Mouse (Mus musculus) large intestine, adult 2 months (tissue): ENCODE data around the gene Zfp551. TPM values are rescaled to one million over a fixed set of nuclear protein-coding genes. Genes with fewer than 3 reads are reported as not detected.

Experiments used
- DNase-seq: peaks from one replicate; pipeline ENCODE4 v3.0.0-alpha.2; 2012; ENCODE audit warnings: low read depth, low spot score
- WGBS: fragments of 180-500 bp; shearing (Covaris S2); methylation state at CpG from one replicate; pipeline ENCODE4 v1.1.7; 2018; 5-methylcytosine and 5-hydroxymethylcytosine counted together
- polyA plus RNA-seq: library from polyadenylated mRNA; depleted of rRNA; stranded (reverse); fragments of >200 nt; gene quantifications from 2 replicates; pipeline ENCODE4 v1.2.3, GENCODE M21; 2012; rRNA removed

Gene Zfp551
- polyA plus RNA-seq: 0.26 and 0.51 TPM in 2 replicates

- under 1% methylated on average over 27 of the region's 27 CpGs for WGBS
- DNase-seq: peak; percentile 27
These were observed at the start of gene Zfp551 for GRCm38 (mm10) chr7:12422245-12422849. TSS of gene Zfp551 (minus strand) at chr7:12422751.

GRCm38 (mm10) chr7:12422855-12423254 lies 304 bp upstream of the Zfp551 start:
- WGBS: 55% methylated on average over 3 of the region's 3 CpGs
- DNase-seq: no peak

- 39% methylated on average over 5 of the region's 5 CpGs for WGBS
- DNase-seq: no peak
These were observed 810 bp downstream of the Zfp551 start for GRCm38 (mm10) chr7:12421741-12422140.

- no peak for DNase-seq
- 60% methylated on average over 1 of the region's 1 CpGs for WGBS
These were observed 53.4 kb downstream of the Zfp551 start, which contains the start of gene Vmn1r84 for GRCm38 (mm10) chr7:12369173-12369572. TSS of gene Vmn1r84 (minus strand) at chr7:12369273.

Other genes starting within 250 kb of the Zfp551 start
- not detected in 2 replicates for gene Vmn1r80, start 233.5 kb downstream of the Zfp551 start, polyA plus RNA-seq
- not detected in 2 replicates for gene Vmn1r81, start 154.5 kb downstream of the Zfp551 start, polyA plus RNA-seq
- not detected in 2 replicates for gene Vmn1r82, start 122.3 kb downstream of the Zfp551 start, polyA plus RNA-seq
- gene Vmn1r83, start 93.3 kb downstream of the Zfp551 start, polyA plus RNA-seq: not detected in 2 replicates
- gene Vmn1r84, start 53.5 kb downstream of the Zfp551 start, polyA plus RNA-seq: not detected in 2 replicates
- 1.5 and 1.8 TPM in 2 replicates for gene Zfp606, start 55.5 kb upstream of the Zfp551 start, polyA plus RNA-seq
- not detected in 2 replicates for gene 2900092C05Rik, start 89.8 kb upstream of the Zfp551 start, polyA plus RNA-seq
- not detected in 2 replicates for gene Vmn2r53, start 186.0 kb upstream of the Zfp551 start, polyA plus RNA-seq
- gene Vmn2r54, start 217.6 kb upstream of the Zfp551 start, polyA plus RNA-seq: not detected in 2 replicates